Mouse (Mus musculus): ENCODE data around the gene 2010003K11Rik. TPM values are rescaled to one million over a fixed set of nuclear protein-coding genes. Genes with fewer than 3 reads are reported as not detected.

Gene 2010003K11Rik
- polyA plus RNA-seq, 1 experiment: not detected

GRCm38 (mm10) chr19:4487877-4488276, 10.5 kb downstream of the 2010003K11Rik start:
- DNase-seq (ENCODE audit: low read depth in 1 of 2, low spot score in 2 of 2): no peak
- no peak for TF ChIP-seq POLR2A (IDR thresholded peaks at IDR 0.05; ENCODE audit: low read depth, low read length)
- no peak for TF ChIP-seq CTCF (IDR thresholded peaks at IDR 0.05; ENCODE audit: extremely low read depth, insufficient read depth, insufficient read length, insufficient replicate concordance)
- WGBS: 71% methylated on average over 2 of the region's 2 CpGs
- Histone ChIP-seq H3K4me1 (ENCODE audit: control insufficient read depth, insufficient read depth, insufficient read length) (no peaks in the 10 kb centered on the region), H3K27ac (ENCODE audit: insufficient read depth, low read length) (no peak overlapping the region), H3K36me3 (ENCODE audit: control insufficient read depth, insufficient read depth, low read length) (no peaks in the 10 kb centered on the region), H3K27me3 (ENCODE audit: control insufficient read depth, insufficient read depth, low read length) (no peaks in the 10 kb centered on the region), H3K4me3 (ENCODE audit: extremely low read depth, insufficient read depth, insufficient read length) (no peak overlapping the region)

- H3K27ac ChIP-seq (ENCODE audit: insufficient read depth, low read length): no peak overlapping the region
- no peak for DNase-seq (ENCODE audit: low read depth in 1 of 2, low spot score in 2 of 2)
- no peaks in the 10 kb centered on the region for H3K36me3 ChIP-seq (ENCODE audit: control insufficient read depth, insufficient read depth, low read length)
- TF ChIP-seq CTCF (IDR thresholded peaks at IDR 0.05; ENCODE audit: extremely low read depth, insufficient read depth, insufficient read length, insufficient replicate concordance): no peak
- TF ChIP-seq POLR2A (IDR thresholded peaks at IDR 0.05; ENCODE audit: low read depth, low read length): no peak
- H3K27me3 ChIP-seq (ENCODE audit: control insufficient read depth, insufficient read depth, low read length): no peaks in the 10 kb centered on the region
- WGBS: 78% methylated on average over 5 of the region's 5 CpGs
- no peak overlapping the region for H3K4me3 ChIP-seq (ENCODE audit: extremely low read depth, insufficient read depth, insufficient read length)
- no peaks in the 10 kb centered on the region for H3K4me1 ChIP-seq (ENCODE audit: control insufficient read depth, insufficient read depth, insufficient read length)
Measured at GRCm38 (mm10) chr19:4485006-4485405, 13.4 kb downstream of the 2010003K11Rik start.

GRCm38 (mm10) chr19:4482111-4482859, 16.1 kb downstream of the 2010003K11Rik start:
- H3K4me3 ChIP-seq (ENCODE audit: extremely low read depth, insufficient read depth, insufficient read length): no peak overlapping the region
- H3K36me3 ChIP-seq (ENCODE audit: control insufficient read depth, insufficient read depth, low read length): no peaks in the 10 kb centered on the region
- TF ChIP-seq CTCF (IDR thresholded peaks at IDR 0.05; ENCODE audit: extremely low read depth, insufficient read depth, insufficient read length, insufficient replicate concordance) (no peak), POLR2A (IDR thresholded peaks at IDR 0.05; ENCODE audit: low read depth, low read length) (no peak)
- WGBS: 90% methylated on average over 3 of the region's 3 CpGs
- no peaks in the 10 kb centered on the region for H3K4me1 ChIP-seq (ENCODE audit: control insufficient read depth, insufficient read depth, insufficient read length)
- no peak overlapping the region for H3K27ac ChIP-seq (ENCODE audit: insufficient read depth, low read length)
- no peak for DNase-seq (ENCODE audit: low read depth in 1 of 2, low spot score in 2 of 2)
- no peaks in the 10 kb centered on the region for H3K27me3 ChIP-seq (ENCODE audit: control insufficient read depth, insufficient read depth, low read length)

GRCm38 (mm10) chr19:4481326-4481725, 17.1 kb downstream of the 2010003K11Rik start:
- no peak overlapping the region for H3K4me3 ChIP-seq (ENCODE audit: extremely low read depth, insufficient read depth, insufficient read length)
- no peak for DNase-seq (ENCODE audit: low read depth in 1 of 2, low spot score in 2 of 2)
- WGBS: 21% methylated on average over 4 of the region's 4 CpGs
- no peak overlapping the region for H3K27ac ChIP-seq (ENCODE audit: insufficient read depth, low read length)
- peaks cover 6% of the 10 kb centered on the region for H3K27me3 ChIP-seq (ENCODE audit: control insufficient read depth, insufficient read depth, low read length)
- TF ChIP-seq POLR2A (IDR thresholded peaks at IDR 0.05; ENCODE audit: low read depth, low read length): no peak
- no peak for TF ChIP-seq CTCF (IDR thresholded peaks at IDR 0.05; ENCODE audit: extremely low read depth, insufficient read depth, insufficient read length, insufficient replicate concordance)
- H3K4me1 ChIP-seq (ENCODE audit: control insufficient read depth, insufficient read depth, insufficient read length): peaks cover 4% of the 10 kb centered on the region; the same call in 1 of the 2 replicates
- H3K36me3 ChIP-seq (ENCODE audit: control insufficient read depth, insufficient read depth, low read length): no peaks in the 10 kb centered on the region

GRCm38 (mm10) chr19:4480041-4480440, 18.3 kb downstream of the 2010003K11Rik start:
- Histone ChIP-seq H3K27ac (ENCODE audit: insufficient read depth, low read length) (no peak overlapping the region), H3K4me1 (ENCODE audit: control insufficient read depth, insufficient read depth, insufficient read length) (peaks cover 4% of the 10 kb centered on the region; the same call in 1 of the 2 replicates), H3K4me3 (ENCODE audit: extremely low read depth, insufficient read depth, insufficient read length) (no peak overlapping the region), H3K27me3 (ENCODE audit: control insufficient read depth, insufficient read depth, low read length) (peaks cover 6% of the 10 kb centered on the region), H3K36me3 (ENCODE audit: control insufficient read depth, insufficient read depth, low read length) (no peaks in the 10 kb centered on the region)
- 87% methylated on average over 2 of the region's 2 CpGs for WGBS
- TF ChIP-seq POLR2A (IDR thresholded peaks at IDR 0.05; ENCODE audit: low read depth, low read length): no peak
- no peak for TF ChIP-seq CTCF (IDR thresholded peaks at IDR 0.05; ENCODE audit: extremely low read depth, insufficient read depth, insufficient read length, insufficient replicate concordance)
- DNase-seq (ENCODE audit: low read depth in 1 of 2, low spot score in 2 of 2): no peak

GRCm38 (mm10) chr19:4478190-4478516, 20.2 kb downstream of the 2010003K11Rik start:
- Histone ChIP-seq H3K4me3 (ENCODE audit: extremely low read depth, insufficient read depth, insufficient read length) (no peak overlapping the region), H3K27me3 (ENCODE audit: control insufficient read depth, insufficient read depth, low read length) (peaks cover 6% of the 10 kb centered on the region), H3K36me3 (ENCODE audit: control insufficient read depth, insufficient read depth, low read length) (no peaks in the 10 kb centered on the region), H3K27ac (ENCODE audit: insufficient read depth, low read length) (no peak overlapping the region), H3K4me1 (ENCODE audit: control insufficient read depth, insufficient read depth, insufficient read length) (peaks cover 4% of the 10 kb centered on the region; the same call in 1 of the 2 replicates)
- DNase-seq (ENCODE audit: low read depth in 1 of 2, low spot score in 2 of 2): no peak
- 14% methylated on average over 1 of the region's 1 CpGs for WGBS
- TF ChIP-seq POLR2A (IDR thresholded peaks at IDR 0.05; ENCODE audit: low read depth, low read length): no peak
- no peak for TF ChIP-seq CTCF (IDR thresholded peaks at IDR 0.05; ENCODE audit: extremely low read depth, insufficient read depth, insufficient read length, insufficient replicate concordance)
